ENCODE assay signal across 9 mouse cellular contexts in the genomic region with DNA sequence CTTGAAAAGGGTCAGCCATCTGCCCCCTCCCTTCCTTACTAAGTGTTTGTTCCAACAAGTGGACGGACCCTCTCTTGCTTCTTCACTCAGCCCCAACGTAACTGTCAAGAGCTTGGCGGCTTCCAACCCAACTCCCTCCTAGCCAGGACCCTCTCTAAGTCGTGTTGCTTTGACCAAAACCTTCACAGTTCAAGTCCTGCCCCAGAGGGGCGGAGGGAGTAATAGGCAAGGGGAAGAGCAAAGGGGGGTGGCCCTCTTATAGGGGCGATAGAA. TPM values are rescaled to one million over a fixed set of nuclear protein-coding genes. Genes with fewer than 3 reads are reported as not detected.
DNase-seq lines count a peak whose midpoint lies in the region; ATAC-seq lines count a peak whose summit lies in the region.
"Had no signal": no experiment of that assay in that cellular context is flagged by ENCODE, and none has a peak within 500 bp of the region (broad histone marks: within the 10 kb centered on the region; RNA-seq: fewer than 3 reads in every experiment).

No protein-coding gene starts in this region.

- no peak for DNase-seq in forebrain, embryonic 14.5 days (ENCODE audit: low spot score)
- no peak for DNase-seq in right cerebral cortex, postnatal 10 days (ENCODE audit: low spot score in 2 of 2)
- no peak for DNase-seq in thymus, adult 18-20 months
- DNase-seq: adrenal gland, adult 8-10 months had no signal

- WGBS in forebrain, embryonic 14.5 days = 3% methylated on average over 6 of the region's 6 CpGs
- 3% methylated on average over 6 of the region's 6 CpGs for WGBS in limb, embryonic 15.5 days
- 5% methylated on average over 6 of the region's 6 CpGs for WGBS in stomach, embryonic 15.5 days

- H3K27me3 ChIP-seq in megakaryocyte, embryonic 14.5 days (replicated peaks) = peaks cover 28% of the 10 kb centered on the region
- H3K27me3 ChIP-seq in forebrain, embryonic 14.5 days (replicated peaks; ENCODE audit: control insufficient read depth, insufficient read depth, low read length) = peaks cover 48% of the 10 kb centered on the region
- H3K27me3 ChIP-seq in limb, embryonic 15.5 days = peaks cover 62% of the 10 kb centered on the region
- H3K27me3 ChIP-seq in stomach, embryonic 15.5 days (replicated peaks) = peaks cover 18% of the 10 kb centered on the region; the same call in 1 of the 2 replicates

- H3K9me3 ChIP-seq in megakaryocyte, embryonic 14.5 days = 0 out of 2 replicates have a peak, but pooled peaks cover 6% of the 10 kb centered on the region
- no peaks in the 10 kb centered on the region for H3K9me3 ChIP-seq in forebrain, embryonic 14.5 days (replicated peaks; ENCODE audit: control insufficient read depth, low read length)
- H3K9me3 ChIP-seq in limb, embryonic 15.5 days = no peaks in the 10 kb centered on the region
- H3K9me3 ChIP-seq in stomach, embryonic 15.5 days = no peaks in the 10 kb centered on the region

- H3K9ac ChIP-seq in forebrain, embryonic 14.5 days (ENCODE audit: low read length) = no peak overlapping the region; the same call in 1 of the 2 replicates
- peak overlapping the region; percentile 14; the same call in 1 of the 2 replicates for H3K9ac ChIP-seq in limb, embryonic 15.5 days
- no peak overlapping the region for H3K9ac ChIP-seq in stomach, embryonic 15.5 days

- no peak for ATAC-seq in megakaryocyte, adult 5-6 weeks (ENCODE audit: poor library complexity, severe bottlenecking)
- ATAC-seq in forebrain, embryonic 14.5 days = no peak
- ATAC-seq in limb, embryonic 15.5 days (ENCODE audit: insufficient number of reproducible peaks, low FRiP score, low TSS enrichment, low read depth) = no peak
- ATAC-seq in stomach, embryonic 15.5 days (ENCODE audit: insufficient read depth, low FRiP score, low read depth) = no peak
- no peak for ATAC-seq in monocyte, adult 5-6 weeks (replicated peaks; ENCODE audit: insufficient number of reproducible peaks, low FRiP score, low TSS enrichment, poor library complexity, severe bottlenecking)

- H3K4me1 ChIP-seq in megakaryocyte, embryonic 14.5 days = peaks cover 81% of the 10 kb centered on the region
- peaks cover 18% of the 10 kb centered on the region for H3K4me1 ChIP-seq in forebrain, embryonic 14.5 days (ENCODE audit: control insufficient read depth, insufficient read depth, low read length)
- H3K4me1 ChIP-seq in limb, embryonic 15.5 days = peaks cover 43% of the 10 kb centered on the region
- H3K4me1 ChIP-seq in stomach, embryonic 15.5 days = peaks cover 36% of the 10 kb centered on the region

- peaks cover 88% of the 10 kb centered on the region for H3K36me3 ChIP-seq in megakaryocyte, embryonic 14.5 days (replicated peaks; ENCODE audit: low read length)
- peaks cover 38% of the 10 kb centered on the region for H3K36me3 ChIP-seq in forebrain, embryonic 14.5 days (ENCODE audit: control insufficient read depth, insufficient read depth, low read length)
- peaks cover 59% of the 10 kb centered on the region for H3K36me3 ChIP-seq in limb, embryonic 15.5 days
- peaks cover 33% of the 10 kb centered on the region for H3K36me3 ChIP-seq in stomach, embryonic 15.5 days

- H3K27ac ChIP-seq in forebrain, embryonic 14.5 days (ENCODE audit: low read depth, low read length) = no peak overlapping the region
- no peak overlapping the region for H3K27ac ChIP-seq in limb, embryonic 15.5 days
- no peak overlapping the region for H3K27ac ChIP-seq in stomach, embryonic 15.5 days

- peak overlapping the region; percentile 89 for H3K4me3 ChIP-seq in megakaryocyte, embryonic 14.5 days (replicated peaks)
- H3K4me3 ChIP-seq in forebrain, embryonic 14.5 days (ENCODE audit: low read depth, low read length) = peak overlapping the region; percentile 13
- peak overlapping the region; percentile 46 for H3K4me3 ChIP-seq in limb, embryonic 15.5 days
- peak overlapping the region; percentile 47 for H3K4me3 ChIP-seq in stomach, embryonic 15.5 days (replicated peaks)

- H3K4me2 ChIP-seq in forebrain, embryonic 14.5 days (ENCODE audit: low read length) = peak overlapping the region; percentile 53
- H3K4me2 ChIP-seq in limb, embryonic 15.5 days = peak overlapping the region; percentile 92
- peak overlapping the region; percentile 89 for H3K4me2 ChIP-seq in stomach, embryonic 15.5 days

RNA-seq across cellular contexts. Expression of a gene that starts 0.9 kb away (rescaled TPM):
- 3.7 TPM in 1 of 2 replicates, not detected in the other for polyA plus RNA-seq in megakaryocyte, embryonic 14.5 days (2012; ENCODE audit: insufficient read depth, low replicate concordance)
- 0.18 and 0.20 TPM in 2 replicates for total RNA-seq in megakaryocyte, adult 5-6 weeks (2015)
- 0.22 and 0.94 TPM in 2 replicates for total RNA-seq in megakaryocyte, adult 5-6 weeks (2017)
- polyA plus RNA-seq in forebrain, embryonic 14.5 days (2014; fragmentation: Nextera tagmentation; extraction: Ambion mirVana) = 0.97 and 2.1 TPM in 2 replicates
- 23.7 and 36.9 TPM in 2 replicates for polyA plus RNA-seq in limb, embryonic 15.5 days (2015; fragmentation: Nextera tagmentation; extraction: Ambion mirVana)
- 39.6 and 42.0 TPM in 2 replicates for polyA plus RNA-seq in stomach, embryonic 15.5 days (2015; fragmentation: Nextera tagmentation; extraction: Ambion mirVana)
- total RNA-seq in monocyte, adult 5-6 weeks (2017) = not detected in 3 replicates

RNA-seq across cellular contexts. Expression of a gene that starts 8.9 kb away (rescaled TPM):
- not detected in 2 replicates for polyA plus RNA-seq in megakaryocyte, embryonic 14.5 days (2012; ENCODE audit: insufficient read depth, low replicate concordance)
- total RNA-seq in megakaryocyte, adult 5-6 weeks (2015) = not detected in 2 replicates
- total RNA-seq in megakaryocyte, adult 5-6 weeks (2017) = not detected in 2 replicates
- polyA plus RNA-seq in forebrain, embryonic 14.5 days (2014; fragmentation: Nextera tagmentation; extraction: Ambion mirVana) = not detected in 2 replicates
- not detected in 2 replicates for polyA plus RNA-seq in limb, embryonic 15.5 days (2015; fragmentation: Nextera tagmentation; extraction: Ambion mirVana)
- polyA plus RNA-seq in stomach, embryonic 15.5 days (2015; fragmentation: Nextera tagmentation; extraction: Ambion mirVana) = not detected in 2 replicates
- not detected in 3 replicates for total RNA-seq in monocyte, adult 5-6 weeks (2017)
- total RNA-seq: adrenal gland, adult 8-10 months had no signal

RNA-seq across cellular contexts. Expression of a gene that starts 14.9 kb away (rescaled TPM):
- polyA plus RNA-seq in megakaryocyte, embryonic 14.5 days (2012; ENCODE audit: insufficient read depth, low replicate concordance) = 45.2 and 94.9 TPM in 2 replicates
- total RNA-seq in megakaryocyte, adult 5-6 weeks (2015) = 5.9 and 6.4 TPM in 2 replicates
- 23.5 and 29.0 TPM in 2 replicates for total RNA-seq in megakaryocyte, adult 5-6 weeks (2017)
- polyA plus RNA-seq in forebrain, embryonic 14.5 days (2014; fragmentation: Nextera tagmentation; extraction: Ambion mirVana) = 25.2 and 34.5 TPM in 2 replicates
- 30.1 and 34.3 TPM in 2 replicates for polyA plus RNA-seq in limb, embryonic 15.5 days (2015; fragmentation: Nextera tagmentation; extraction: Ambion mirVana)
- 23.3 and 24.1 TPM in 2 replicates for polyA plus RNA-seq in stomach, embryonic 15.5 days (2015; fragmentation: Nextera tagmentation; extraction: Ambion mirVana)
- total RNA-seq in monocyte, adult 5-6 weeks (2017) = 14.3 to 35.4 TPM (median 16.5 TPM) in 3 replicates

RNA-seq across cellular contexts. Expression of a gene that starts 29.5 kb away (rescaled TPM):
- polyA plus RNA-seq in megakaryocyte, embryonic 14.5 days (2012; ENCODE audit: insufficient read depth, low replicate concordance) = 9.7 and 77.3 TPM in 2 replicates
- total RNA-seq in megakaryocyte, adult 5-6 weeks (2015) = 43.2 and 57.8 TPM in 2 replicates
- total RNA-seq in megakaryocyte, adult 5-6 weeks (2017) = 48.1 and 81.5 TPM in 2 replicates
- 39.9 and 42.8 TPM in 2 replicates for polyA plus RNA-seq in forebrain, embryonic 14.5 days (2014; fragmentation: Nextera tagmentation; extraction: Ambion mirVana)
- 58.8 and 59.9 TPM in 2 replicates for polyA plus RNA-seq in limb, embryonic 15.5 days (2015; fragmentation: Nextera tagmentation; extraction: Ambion mirVana)
- polyA plus RNA-seq in stomach, embryonic 15.5 days (2015; fragmentation: Nextera tagmentation; extraction: Ambion mirVana) = 56.7 and 59.8 TPM in 2 replicates
- total RNA-seq in monocyte, adult 5-6 weeks (2017) = 145 to 205 TPM (median 169 TPM) in 3 replicates

RNA-seq across cellular contexts. Expression of a gene that starts 40.0 kb away (rescaled TPM):
- 0.44 and 4.7 TPM in 2 replicates for polyA plus RNA-seq in megakaryocyte, embryonic 14.5 days (2012; ENCODE audit: insufficient read depth, low replicate concordance)
- 0.55 and 0.71 TPM in 2 replicates for total RNA-seq in megakaryocyte, adult 5-6 weeks (2015)
- total RNA-seq in megakaryocyte, adult 5-6 weeks (2017) = 0.26 and 0.45 TPM in 2 replicates
- 3.2 and 3.8 TPM in 2 replicates for polyA plus RNA-seq in forebrain, embryonic 14.5 days (2014; fragmentation: Nextera tagmentation; extraction: Ambion mirVana)
- 11.1 and 11.5 TPM in 2 replicates for polyA plus RNA-seq in limb, embryonic 15.5 days (2015; fragmentation: Nextera tagmentation; extraction: Ambion mirVana)
- 9.0 and 10.0 TPM in 2 replicates for polyA plus RNA-seq in stomach, embryonic 15.5 days (2015; fragmentation: Nextera tagmentation; extraction: Ambion mirVana)
- 0.21 to 0.68 TPM (median 0.48 TPM) in 3 replicates for total RNA-seq in monocyte, adult 5-6 weeks (2017)

Comparison
In these comparisons a context has a peak if more than half of its experiments do, and no peak if none do; other contexts are left out.
1. H3K4me3 ChIP-seq: peak in every context shown above with its lines; median percentile 89 in megakaryocyte, embryonic 14.5 days; 47 in stomach, embryonic 15.5 days; 46 in limb, embryonic 15.5 days; 13 in forebrain, embryonic 14.5 days.